Mouse (Mus musculus) frontal cortex, postnatal 36 days (tissue): ENCODE measurements around the gene Rack1.
"Not testable (repeated sequence)": the region's sequence is repeated elsewhere in the genome, so short reads cannot be mapped to it uniquely, and the experiment has no call there.

ENCODE experiments used
- DNase-seq, 2 experiments: peaks; one replicate each; pipeline ENCODE4 v3.0.0; 2022; ENCODE audit warnings: low spot score in 2 of 2

Rack1 gene

DNA sequence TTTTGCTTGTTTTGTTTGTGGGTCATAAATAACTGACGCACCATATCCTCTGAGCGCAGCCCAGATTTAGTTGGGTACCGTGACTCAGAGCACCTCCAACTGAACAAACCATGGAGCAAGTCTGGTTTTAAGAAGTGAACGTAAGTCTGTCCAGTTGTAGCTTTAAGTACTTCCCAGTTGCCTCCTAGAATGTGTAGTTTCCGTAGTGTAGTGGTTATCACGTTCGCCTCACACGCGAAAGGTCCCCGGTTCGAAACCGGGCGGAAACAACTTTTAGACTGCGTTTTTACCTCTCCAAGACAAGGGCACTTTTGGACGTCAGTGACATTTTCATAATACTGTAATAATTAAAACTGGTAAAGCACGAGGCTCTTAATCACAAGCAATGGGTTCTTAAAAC is 18.2 kb downstream of the Rack1 start:
- peak; percentile 85 to 96 for DNase-seq

DNA sequence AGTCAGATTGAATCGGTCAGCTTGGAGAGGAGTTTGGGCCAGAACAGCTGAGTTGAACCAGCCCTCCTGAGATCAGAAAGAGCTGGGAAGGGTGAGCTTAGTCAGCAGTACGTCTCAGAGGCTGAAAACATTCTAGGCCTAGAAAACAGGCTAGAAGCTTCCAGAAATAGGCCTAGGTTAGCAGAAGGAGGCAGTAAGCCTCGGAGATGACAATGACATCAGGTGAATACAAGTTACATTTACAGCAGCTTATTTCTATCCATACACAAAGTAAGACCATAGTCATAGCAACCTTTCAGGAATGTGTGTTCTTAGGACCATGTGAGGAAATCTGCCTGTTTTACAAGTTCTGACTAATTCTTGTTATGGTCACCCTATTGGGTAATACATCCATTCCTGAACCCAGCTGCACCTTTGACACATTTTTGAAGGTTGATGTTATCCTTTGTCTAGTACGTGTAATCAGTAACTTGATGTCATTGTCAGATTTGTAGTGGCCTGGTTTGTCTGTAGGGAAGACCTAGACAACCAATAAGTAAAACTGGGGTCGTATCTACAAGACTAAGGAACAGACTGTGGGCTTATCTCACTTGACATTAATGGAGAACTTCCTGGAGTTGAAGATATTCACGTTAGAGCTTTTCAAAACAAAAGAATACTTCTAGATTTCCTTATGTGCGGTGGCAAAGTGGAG is 19.6 kb downstream of the Rack1 start:
- no peak for DNase-seq

DNA sequence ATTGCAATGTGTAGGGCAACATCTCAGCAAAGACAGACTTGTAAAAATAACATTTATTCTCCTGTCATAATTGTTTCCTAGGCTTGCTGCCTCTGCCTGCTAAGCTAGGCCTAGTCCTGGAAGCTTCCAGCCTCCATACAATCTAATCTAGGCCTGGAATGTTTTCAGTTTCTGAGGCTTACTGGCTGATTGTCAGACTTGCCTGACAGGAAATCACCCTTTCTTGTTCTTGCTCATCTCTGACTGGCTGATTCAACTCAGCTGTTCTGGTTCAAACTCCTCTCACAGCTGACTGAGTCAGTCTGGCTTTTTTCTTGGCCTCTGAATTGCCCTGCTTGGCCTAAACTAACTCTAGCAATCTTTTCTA is 20.2 kb downstream of the Rack1 start:
- no peak for DNase-seq

DNA sequence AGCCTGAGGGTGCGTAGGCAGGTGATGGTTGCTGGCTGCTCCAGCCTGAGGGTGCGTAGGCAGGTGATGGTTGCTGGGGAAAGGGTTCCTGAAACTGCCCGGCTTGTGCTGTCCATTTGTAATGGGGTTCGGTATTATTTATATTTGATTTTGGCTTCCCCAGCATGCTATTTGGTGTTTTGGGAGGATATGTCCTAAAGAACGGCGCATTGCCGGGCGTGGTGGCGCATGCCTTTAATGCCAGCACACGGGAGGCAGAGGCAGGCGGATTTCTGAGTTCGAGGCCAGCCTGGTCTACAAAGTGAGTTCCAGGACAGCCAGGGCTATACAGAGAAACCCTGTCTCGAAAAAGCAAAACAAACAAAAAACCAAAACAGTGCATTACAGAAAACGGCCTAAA is 21.2 kb downstream of the Rack1 start:
- not testable (repeated sequence) for DNase-seq

DNA sequence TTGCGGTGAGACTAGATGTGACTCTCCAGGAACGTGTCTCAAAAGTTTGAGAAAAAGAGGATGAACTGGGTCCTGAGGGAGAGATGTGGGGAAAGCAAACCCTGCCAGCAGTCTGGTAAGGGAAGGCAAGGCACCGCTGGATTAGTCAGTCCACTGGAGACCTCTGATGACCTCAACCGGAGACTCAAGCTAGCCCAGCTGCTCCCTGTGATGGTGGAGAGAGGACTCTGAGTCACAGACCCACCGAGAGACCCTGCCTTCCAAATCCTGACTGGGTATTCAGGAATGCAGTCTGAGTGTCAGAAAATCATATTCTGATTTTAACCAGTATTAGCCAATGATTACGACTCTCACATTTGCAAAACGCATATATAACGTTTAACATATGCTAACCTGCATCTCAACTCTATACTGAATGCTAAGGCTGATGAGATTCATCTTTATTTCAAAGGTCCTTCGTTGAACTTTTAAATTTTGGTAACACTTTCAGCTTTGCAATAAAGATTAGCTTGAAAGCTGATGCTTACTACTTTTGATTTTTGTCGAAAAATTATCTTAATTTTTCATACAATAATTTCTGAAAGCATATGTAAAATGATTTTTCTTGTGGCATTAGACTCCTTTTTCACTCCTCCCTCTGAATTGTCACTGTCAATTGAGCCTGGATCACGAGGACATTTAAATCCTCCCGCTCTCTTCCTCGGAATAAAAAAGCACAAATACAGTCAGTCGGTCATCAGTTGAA is 22.8 kb downstream of the Rack1 start:
- DNase-seq = no peak

DNA sequence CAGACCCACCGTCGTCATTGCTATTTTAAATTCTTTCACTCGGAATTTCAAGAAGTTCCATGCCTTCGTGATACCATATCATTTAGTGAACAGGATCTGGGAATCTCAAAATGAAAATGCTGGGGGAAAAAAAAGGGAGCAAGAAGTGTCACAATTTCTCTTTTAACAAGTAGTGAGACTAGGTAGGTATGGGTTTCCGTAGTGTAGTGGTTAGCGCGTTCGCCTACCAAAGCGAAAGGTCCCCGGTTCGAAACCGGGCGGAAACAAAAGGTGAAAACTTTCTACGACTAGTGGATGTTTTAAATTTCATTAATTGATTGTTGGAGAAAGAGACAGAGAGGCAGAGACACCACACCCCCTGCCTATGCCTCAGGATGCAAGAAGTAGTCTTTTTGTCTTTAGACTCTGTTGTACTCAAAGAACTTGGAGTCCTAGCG is 23.4 kb downstream of the Rack1 start:
- peak in 1 of 2 experiments; percentile 63 for DNase-seq

DNA sequence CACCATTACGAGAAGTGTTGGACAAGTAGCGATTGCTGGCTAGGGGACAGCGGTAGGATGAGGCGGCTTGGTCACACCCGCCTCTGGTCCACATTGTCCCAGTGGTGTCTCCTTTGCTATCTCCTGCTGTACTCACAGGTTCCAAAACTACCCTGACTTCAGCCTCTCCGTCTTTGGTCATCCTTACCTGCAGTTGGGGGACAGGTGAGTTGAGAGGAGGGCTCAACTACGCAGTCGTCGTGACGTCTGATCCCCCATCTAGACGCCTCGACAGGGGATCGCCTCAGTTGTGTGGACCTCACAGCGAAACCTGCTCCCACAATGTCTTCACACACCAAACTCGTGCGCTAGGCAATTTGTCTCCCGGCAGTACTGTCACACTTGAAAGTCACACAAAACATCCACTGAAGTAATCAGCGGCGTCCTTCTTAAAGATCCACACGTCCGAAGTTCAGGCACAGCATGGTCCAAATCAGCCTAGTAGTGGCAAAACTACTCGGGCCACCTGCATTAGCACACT is 24.2 kb downstream of the Rack1 start:
- DNase-seq = no peak

DNA sequence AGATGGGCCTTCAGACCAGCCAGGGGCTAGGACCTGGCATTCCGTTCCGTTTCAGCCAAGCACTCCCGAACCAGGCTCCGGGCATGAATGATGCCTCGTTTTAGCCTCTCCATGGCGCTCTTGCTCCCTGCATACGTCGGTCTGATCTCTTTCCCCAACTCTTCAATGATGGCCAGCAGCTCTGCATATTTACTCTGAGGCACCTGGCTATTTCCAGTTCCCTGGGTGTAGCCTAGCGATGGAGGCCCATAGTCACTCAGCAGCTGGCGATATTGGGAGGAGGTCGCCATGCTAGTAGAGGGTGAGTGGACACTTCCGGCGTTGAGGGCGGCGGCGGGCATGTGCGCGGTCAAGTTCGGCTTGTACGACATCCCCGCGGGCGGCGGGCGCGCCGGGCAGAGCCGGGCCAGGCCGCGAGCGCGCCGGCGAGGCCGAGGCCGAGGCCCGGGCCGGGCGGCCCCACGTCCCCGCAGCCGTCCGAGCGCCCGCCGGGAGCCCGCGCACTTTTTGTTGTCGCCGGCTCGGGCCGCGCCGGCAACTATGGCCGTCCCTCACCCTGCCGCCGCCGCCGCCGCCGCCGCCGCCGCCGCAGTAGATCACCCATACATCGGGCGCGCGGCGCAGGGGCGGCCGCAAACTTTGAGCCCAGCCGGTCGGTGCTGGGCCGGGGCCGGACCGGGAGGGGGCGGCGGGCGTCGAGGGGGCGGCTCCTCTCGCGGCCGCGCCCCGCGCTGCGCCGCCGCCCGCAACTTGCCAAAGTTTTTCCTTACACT is 26.0 kb downstream of the Rack1 start, which contains the start of the genes Trim7 and Gm12184:
TSS of gene Trim7 (plus strand) at position 162 of the 773 bp plus-strand sequence.
TSS of gene Gm12184 (minus strand) at position 677 of the 773 bp plus-strand sequence.
- not testable (repeated sequence) for DNase-seq

DNA sequence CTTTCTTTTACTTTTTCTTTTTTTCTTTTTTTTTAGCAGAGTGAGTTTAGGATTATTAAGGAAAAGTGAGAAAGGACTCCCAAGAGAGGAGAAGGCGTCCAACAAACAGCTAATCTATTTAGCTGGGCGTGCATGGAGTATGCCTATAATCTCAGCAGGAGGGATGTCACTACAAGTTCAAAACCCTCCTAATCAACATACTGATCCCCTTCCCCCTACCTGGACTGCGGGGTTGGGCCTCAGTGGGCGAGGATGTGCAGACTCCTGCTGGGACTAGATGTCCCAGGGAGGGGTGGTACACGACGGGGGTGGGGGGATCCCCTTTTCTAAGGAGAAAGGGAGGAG is 26.6 kb downstream of the Rack1 start:
- no peak for DNase-seq

DNA sequence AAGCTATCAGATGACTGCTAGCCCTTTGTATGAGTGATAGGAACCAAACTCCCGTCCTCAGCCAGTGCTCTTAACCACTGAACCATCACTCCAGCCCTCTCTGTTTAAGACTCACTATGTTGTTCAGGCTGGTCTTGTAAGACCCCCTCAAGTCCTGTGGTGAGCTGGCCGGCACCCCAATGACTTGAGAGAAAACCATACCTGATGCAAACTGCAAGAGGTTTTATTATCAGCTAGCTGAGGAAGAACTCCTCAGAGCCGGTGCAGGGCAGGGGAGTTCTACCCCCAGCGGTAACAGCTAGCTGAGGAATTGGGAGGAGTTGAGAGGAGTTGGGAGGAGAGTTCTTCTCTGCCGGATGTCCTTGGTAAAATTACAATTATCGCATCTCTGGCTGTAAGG is 27.8 kb downstream of the Rack1 start:
- no peak for DNase-seq

DNA sequence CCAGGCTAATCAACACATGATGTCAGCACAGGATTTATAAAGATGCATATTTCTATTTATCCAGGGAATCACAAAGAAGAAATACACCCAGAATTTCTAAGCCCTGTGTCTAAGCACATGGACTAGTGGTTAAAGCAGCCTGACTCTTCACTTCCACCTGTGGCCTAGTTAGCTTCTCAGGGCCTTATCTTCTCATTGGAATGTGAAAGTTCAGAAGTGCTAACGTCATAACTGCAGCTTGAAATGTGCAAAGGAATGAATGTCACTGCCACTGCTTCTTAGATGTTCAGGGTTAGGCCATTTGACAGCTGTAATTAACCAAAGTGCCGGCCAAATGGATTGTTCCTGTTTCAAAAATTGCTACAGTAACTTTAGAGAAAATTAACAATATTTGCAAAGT is 30.1 kb downstream of the Rack1 start:
- no peak for DNase-seq

DNA sequence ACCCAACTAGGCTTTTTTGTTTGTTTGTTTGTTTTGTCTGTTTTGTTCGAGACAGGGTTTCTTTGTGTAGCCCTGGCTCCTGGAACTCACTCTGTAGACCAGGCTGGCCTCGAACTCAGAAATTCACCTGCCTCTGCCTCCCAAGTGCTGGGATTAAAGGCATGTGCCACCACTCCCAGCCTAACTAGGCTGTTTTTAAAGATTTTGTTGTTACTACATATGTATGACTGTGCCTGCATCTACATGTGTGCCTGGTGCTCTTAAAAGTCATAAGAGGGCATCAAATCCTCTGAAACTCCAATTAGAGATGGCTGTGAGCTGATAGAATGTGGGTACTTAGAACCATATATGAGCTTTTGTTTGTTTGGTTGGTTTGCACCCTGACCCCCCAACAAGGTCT is 31.1 kb downstream of the Rack1 start:
- no peak for DNase-seq

DNA sequence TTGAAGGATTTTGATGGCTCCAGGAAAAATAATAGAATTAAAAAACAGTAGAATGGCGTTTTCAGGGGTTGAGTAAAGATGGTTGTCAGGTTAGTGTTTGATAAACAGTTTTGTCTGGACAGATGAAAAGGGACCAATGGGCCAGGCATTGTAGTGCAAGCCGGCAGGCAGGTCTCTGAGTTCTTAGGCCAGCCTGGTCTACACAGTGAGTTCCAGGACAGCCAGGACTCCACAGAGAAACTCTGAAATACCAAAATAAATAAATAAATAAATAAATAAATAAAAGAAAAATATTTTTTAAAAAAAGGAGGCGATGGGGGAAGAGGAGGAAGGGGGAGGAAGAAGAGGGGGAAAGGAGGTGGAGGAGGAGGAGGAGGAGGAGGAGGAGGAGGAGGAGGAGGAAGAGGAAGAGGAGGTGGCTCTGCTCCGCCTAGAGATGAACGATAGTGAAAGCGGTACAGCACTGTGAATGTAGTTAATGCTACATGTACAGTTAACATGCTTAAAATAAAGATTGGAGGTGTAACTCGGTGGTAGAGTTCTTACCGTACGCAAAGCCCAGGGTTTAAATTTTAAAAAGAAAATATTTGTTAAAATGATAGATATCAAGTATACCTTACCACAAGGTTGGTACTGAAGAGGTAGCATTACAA is 33.1 kb downstream of the Rack1 start:
- DNase-seq = no peak

DNA sequence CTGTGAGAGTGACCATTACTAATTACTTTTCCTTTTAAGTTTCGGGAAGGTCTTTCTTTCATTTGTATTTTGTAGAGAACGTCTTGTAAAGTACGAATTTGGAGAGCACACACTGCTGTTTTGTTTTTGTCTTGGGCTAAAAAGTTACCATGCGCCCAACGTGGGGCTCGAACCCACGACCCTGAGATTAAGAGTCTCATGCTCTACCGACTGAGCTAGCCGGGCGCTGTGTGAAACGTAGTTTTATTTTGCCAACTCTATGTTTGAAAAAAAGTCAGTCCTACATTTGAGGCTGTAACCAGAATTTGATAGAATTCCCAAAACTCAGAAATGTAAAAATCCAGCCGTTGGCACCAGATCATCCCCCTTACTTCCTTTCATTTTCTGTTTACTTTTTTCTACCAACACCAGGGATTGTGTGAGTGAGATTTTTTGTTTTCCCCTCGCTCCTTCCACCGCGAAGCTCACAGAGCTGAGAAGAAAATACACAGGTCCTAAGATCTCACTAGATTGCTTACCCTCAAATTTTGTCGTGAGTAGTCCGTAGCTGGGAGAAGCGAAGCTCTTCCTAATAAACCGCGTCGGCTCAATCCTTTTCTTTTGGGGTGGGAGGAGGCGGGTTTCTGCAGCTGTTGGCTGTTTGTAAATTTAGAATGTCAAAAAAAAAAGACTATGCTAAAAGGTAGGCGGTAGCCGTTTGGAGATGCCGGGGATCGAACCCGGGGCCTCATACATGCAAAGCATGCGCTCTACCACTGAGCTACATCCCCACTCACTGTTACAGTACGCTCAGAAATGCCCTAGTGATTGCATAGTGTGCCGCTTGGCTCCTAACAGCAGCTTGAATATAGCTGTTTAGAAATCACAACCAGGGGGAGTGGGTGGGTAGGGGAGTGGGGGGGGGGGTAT is 33.9 kb downstream of the Rack1 start:
- DNase-seq = peak; percentile 95 to 96

DNA sequence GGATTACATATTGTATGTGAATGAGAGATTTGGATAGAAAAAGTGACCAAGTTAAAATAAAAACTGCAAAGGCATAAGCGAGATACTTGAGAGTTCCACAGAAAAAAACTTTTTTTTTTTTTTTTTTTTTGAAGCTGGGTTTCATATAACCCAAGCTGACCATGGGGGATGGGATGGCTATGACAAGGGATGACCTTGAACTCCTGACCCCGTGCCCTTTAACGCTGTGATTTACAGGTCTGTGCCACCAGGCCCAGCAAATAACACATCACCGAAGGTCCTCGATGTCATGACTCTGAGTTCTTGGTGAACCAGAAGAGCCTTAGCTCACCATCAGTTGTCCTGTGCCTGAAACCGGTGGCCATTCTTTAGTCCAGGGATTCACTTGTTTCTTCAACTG is 35.8 kb downstream of the Rack1 start:
- no peak for DNase-seq

DNA sequence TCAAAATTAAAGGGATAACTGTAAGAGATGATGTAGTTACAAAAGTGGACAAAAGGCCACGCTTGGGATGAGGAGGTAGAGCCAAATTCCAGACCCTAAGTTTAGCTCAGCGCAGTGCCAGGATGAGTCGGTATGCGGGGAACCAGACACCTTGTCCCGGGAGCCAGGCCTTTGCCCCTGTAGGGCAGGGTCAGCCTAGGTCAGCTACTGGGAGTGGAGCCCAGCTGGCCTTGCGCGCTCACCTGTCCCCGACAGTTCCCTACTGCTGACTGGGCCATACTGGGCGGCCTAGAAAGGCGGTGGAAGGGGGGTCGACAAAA is 36.8 kb downstream of the Rack1 start:
- no peak for DNase-seq

DNA sequence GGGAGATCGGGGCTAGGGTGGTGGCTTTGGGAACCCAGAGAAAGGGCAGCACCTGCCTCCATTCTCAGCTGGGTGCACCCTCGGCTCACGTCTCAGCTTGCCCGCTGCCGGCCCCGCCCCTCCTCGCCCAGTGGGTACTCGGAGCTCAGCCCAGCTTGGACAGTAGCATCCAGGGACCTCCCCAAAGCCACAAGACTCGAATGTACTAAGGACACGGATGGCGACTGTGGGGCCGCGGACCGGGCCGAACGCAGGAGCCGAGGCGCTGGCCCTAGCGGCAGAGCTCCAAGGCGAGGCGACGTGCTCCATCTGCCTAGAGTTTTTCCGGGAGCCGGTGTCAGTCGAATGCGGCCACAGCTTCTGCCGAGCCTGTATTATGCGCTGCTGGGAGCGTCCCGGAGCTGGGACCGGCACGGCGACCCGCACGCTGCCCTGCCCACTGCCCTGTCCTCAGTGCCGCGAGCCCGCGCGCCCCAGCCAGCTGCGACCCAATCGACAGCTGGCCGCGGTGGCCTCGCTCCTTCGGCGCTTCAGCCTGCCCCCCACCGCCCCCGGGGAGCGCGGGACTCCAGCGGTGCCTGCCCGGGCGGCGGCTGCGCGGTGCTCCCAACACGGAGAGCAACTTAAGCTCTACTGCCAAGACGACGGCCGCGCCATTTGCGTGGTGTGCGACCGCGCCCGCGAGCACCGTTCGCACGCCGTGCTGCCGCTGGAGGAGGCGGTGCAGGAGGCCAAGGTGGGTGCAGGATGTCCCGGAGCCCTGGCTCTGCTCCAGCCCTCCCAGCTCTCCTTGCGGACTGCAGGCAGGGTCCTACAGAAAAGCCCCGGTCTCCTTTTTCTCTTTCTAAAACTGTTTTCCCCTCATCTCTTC is 37.4 kb downstream of the Rack1 start:
- DNase-seq = peak; percentile 55 to 56

DNA sequence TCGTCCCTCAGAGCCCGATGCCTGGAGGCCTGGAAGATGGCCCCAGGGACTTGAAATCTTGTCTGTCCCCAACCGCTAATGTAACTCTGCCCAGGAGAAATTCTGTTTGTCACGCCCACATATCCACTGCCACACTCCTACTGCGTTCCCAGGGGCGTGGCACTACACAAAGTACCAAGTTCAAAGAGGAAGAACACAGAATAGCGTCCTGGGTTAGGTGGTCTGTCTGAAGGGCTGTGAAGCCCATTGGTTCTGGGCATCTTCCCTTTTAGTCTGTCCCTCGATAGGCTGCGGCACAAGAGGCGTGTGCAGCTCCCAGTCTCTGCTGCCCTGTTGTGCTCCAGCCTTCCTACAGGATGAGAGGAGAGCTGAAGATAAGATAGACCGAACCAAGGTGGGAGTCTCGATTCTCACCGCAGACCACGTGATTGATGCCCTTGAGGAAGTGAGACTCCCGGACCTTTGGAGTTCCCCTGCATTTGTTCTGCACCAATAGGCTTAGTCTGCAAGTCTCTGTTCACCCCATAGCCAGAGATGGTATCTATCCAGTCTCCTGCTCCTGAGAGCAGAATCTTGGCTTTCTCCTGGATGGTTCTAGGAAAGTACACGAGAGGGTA is 38.2 kb downstream of the Rack1 start:
- DNase-seq = peak in 1 of 2 experiments; percentile 31

DNA sequence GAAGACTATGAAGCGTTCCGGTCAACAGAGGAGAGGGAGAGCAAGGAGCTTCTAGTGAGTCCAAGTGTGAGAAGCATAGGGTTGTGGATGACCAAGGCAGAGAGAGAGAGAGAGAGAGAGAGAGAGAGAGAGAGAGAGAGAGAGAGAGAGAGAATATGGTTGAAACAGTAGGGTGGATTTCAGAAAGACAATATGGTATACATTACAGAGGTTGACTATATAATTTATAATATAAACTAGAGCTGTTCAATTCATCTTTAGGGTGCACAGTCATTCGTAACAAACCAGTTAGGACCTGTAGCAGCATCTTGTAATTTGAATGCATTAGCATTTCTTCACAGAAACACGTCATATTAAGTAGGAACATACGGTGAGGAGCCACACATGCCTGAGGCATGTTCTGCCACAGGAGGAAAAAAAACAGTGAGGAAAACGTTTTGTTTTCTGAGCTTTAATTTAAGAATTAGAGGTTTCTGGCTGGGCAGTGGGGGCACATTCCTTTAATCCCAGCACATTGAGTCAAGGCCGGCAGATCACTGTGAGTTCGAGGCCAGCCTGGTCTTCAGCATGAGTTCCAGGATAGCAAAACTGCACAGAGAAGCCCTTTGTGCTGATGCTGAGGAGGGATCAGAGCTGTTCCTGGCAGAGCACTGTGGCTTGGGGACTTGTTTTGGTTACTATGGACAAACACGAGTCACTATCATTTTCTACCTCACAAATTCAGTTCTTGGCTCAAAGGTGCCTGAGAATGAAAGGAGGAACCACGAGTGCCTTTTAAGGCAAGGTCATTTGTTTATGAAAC is 38.9 kb downstream of the Rack1 start:
- DNase-seq = no peak
